Mouse (Mus musculus) fat pad, adult 2 months (tissue): Measurements from ENCODE around the gene Carmil1.

Experiments
- DNase-seq: peaks from one replicate; pipeline ENCODE4 v3.0.0-alpha.2; 2011; ENCODE audit warnings: low read depth, low spot score; ENCODE audit errors: extremely low read depth

Carmil1 gene

DNA sequence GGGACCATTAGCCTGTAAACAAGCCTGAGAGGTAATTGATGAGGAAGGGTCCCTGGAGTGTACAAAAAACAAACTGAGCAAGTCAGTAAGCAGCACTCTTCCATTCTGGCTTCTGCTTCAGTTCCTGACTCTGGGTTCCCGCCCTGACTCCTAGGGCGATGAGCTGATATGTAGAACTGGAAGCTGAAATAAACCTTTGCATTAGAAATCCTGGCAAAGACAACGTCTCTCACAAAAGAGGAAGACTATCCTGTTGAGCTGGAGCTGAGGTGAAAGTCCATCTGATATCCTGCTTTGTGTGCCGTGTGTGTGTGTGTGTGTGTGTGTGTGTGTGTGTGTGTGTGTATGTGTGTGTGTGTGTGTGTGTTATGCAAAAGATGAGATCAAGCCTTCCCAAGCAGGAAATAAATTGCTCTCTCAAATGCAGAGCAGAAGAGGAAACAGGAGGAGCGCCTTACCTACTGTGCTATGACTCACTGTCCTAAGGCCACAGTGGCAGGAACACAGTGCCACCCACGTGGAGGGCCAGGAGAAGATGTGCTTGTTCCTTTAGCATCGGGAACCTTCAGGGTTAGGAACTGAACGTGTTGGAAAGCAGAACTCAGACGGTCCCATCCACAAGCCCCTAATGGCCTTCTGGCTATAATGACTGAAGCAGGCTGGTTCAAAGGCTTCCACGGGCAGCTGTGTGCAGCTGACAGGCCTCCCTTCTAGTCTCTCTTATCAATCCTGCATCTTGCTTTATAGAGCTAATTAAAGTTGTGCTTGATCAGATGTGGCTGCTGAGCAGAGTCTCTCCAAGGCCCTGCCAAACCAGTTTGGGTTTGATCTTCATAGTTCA, 19.6 kb downstream of the Carmil1 start:
- peak; percentile 81 for DNase-seq

DNA sequence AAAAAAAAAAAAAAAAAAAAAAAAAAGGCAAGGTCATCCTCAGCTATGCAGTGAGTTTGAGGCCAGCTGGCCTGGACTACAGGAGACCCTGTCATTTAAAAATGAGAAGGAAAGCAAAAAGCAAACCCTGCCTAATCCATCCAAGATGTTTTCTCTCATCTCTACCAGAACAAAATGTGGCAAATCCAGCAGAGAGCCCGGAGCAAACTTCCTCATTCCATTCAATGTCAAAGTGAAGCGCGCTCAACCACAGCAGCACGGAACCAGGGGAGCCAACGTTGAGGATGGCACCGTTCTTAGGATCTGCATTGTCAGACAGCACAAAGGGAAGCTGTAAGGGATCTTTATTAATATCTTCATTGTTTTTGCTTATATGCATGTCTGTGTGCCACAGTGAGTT, 22.8 kb downstream of the Carmil1 start:
- DNase-seq = no peak

- DNase-seq = no peak
Measured at GRCm38 (mm10) chr13:24253989-24254388, 26.6 kb downstream of the Carmil1 start.

DNA sequence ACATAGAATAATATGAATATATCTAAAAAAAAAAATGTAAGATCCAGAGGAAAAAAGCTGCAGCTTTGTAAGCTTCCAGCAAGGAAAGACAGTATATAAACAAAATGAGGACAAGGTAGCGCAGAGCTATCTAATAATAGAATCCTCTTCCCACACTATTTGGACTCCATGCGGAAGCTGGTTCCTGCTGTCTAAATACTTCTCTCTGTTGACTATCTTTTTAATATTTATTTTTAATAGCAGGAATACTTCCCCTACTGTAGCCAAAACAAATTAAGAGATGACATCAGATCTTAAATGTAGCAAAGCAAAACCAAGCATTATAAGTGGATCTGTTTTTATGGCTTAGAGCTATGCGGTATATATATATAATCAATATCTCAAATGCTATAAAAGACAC, 27.0 kb downstream of the Carmil1 start:
- no peak for DNase-seq

DNA sequence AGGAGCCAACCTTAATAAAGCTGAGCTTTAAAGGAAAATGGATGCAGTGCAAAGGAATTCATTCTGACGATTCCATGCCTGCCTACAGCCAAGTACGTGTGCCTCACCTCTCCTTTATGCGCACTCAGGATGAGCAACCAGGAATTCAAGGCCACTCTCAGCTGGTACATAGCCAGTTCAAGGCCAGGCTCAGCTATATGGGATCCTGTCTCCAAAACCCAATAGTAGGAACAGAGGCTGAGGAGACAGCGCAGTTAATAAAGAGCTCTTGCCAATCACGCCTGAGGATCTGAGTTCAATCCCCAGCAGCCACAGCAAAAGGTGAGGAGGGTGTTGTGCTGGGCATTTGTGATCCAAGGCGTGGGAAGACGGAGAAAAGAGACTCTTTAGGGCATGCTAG, 29.4 kb downstream of the Carmil1 start:
- no peak for DNase-seq

- DNase-seq = no peak
Measured at GRCm38 (mm10) chr13:24247928-24248327, 32.7 kb downstream of the Carmil1 start.

- peak; percentile 91 for DNase-seq
Measured at GRCm38 (mm10) chr13:24247441-24247840, 33.2 kb downstream of the Carmil1 start.

DNA sequence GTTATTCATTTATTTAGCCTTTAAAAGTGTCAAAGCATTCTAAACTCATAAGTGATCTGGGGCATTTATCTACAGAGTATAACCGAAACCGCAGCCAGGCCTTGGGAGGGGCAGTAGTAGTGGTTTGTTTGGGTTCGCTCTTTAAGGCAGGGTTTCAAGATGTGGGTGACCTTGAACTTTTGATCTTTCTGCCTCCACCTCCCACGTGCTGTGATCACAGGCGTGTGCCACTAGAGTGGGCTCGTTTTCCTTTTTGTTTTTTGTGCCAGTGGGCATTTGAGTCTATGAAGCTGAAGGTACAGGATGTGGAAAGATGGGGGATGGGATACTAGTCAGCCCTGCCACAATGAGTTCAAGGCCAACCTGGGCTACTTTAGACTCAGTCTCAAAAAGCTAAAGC, 34.3 kb downstream of the Carmil1 start:
- DNase-seq = no peak

DNA sequence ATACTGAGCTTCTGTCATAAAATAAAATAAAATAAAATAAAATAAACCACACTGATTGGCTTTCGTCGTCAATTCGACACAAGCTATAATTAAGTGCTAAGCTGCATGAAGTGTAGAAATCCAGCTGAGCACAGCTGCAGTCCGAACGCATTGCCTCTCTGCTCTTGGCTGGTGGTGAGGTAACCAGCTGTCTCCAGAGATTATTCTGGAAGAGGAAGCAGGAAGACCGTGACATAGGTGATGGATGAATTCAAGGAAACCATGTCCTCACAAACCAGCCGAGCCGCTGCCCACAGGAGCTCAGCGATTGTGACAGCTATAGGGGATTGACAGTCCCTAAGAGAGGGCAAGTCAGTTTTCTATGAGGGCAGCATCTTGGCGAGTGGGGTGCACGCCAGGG, 36.0 kb downstream of the Carmil1 start:
- DNase-seq = no peak

DNA sequence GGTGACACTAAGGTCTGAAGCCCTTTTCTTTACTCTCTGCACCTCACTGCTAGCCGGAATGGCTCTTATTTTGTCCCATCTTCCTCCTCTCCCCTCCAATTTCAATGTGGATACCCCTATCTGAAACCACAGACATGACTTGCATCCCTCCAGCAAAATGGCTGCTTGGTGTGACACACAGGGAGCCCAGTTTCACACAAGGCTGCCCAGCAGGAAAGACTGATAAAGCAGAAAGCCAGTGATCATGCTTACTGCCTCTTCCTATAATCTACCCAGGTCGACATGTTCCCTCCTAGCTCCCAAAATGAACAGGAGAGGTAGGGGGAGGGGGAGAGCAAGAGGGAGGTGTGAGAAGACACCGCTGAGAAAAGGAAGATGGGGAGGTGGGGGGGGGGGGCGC, 36.6 kb downstream of the Carmil1 start:
- no peak for DNase-seq

GRCm38 (mm10) chr13:24242429-24243106, 38.0 kb downstream of the Carmil1 start:
- DNase-seq = no peak

DNA sequence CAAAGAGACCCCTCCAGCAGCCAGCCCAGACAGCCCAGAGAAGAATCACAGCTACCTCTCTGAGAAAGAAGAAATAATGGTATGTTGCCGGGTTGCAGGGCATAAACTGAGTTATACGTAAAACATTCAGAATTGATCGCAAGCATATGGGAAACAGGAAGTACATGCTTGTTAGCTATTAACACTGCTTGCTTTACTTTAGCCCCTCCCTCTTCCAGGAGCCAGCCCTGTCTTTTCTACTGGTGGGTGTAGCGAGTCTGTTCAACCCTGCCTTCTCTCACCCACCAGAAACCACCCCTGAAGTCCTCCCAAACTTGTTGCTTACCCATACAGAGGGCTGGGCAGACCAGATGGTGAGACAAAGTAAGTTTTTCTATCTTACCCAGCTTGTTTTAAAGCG, 39.4 kb downstream of the Carmil1 start:
- no peak for DNase-seq

GRCm38 (mm10) chr13:24240430-24240829, 40.2 kb downstream of the Carmil1 start:
- no peak for DNase-seq

DNA sequence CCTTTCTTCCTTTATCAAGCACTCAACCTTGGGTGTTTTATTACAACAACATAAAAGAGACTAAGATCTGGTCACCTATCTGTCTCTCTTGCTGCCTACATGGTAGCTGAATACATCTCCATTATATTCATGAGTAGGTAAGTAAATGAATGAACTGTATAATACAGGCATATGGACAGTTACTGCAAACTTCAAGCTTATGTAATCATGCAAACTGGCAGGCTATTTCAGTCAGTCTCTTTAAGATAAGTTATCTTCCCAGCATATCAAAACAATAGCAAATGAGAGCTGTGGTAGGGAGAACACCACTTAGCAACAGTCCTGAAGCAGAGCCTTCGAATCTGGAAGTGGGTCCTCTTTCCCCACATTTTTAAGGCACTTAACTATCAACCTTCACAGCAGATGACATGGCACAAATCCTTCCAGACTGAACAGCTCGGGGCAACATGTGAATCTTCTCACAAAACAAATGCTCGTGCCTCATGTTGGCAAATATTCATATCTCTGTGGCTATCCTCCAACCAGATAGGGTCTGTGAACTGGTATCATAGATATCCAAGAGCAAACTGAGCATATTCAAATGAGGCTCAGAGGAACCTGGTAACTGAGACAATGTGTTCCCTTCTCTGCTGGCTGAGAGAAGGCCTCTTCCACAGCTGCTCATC, 42.0 kb downstream of the Carmil1 start:
- no peak for DNase-seq

DNA sequence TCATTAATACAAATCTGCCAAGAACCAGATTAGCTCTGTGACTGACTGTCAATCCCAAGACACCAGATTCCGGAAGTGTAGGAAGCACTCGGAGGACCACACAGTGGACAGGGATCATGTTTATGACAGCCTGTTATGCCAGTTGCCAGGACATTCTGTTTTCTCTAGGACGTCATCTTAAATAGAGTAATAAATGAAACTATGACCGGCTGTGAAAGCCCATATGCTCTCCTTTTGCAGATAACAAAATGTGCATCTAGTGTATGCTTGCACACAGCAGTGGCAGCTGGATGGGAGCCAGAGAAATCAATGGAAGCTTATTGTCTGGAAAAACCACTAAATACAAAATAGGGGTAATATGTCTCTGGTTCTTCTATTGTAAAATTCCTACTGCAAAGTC, 43.9 kb downstream of the Carmil1 start:
- no peak for DNase-seq

DNA sequence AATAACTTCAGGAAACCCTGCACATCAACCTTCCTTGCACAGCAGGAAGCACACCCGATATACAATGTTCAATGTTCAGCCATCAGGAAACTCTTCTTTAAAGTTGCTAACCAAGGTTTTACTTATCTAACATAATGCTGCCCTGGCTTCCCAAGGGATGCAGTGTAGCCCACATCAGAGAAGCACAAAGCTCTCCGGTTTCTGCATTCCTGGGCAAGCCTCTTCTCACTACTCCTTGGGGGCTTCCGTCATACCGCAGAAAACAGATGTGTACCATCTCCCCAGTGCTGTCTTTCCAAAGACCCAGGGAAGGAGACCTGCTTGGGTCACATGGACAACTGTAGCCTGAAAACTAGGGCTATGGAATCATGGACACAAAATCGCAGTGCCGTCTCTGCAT, 47.8 kb downstream of the Carmil1 start:
- no peak for DNase-seq

- DNase-seq = no peak
Measured at GRCm38 (mm10) chr13:24231746-24232483, 48.7 kb downstream of the Carmil1 start.

- DNase-seq = no peak
Measured at GRCm38 (mm10) chr13:24231146-24231545, 49.4 kb downstream of the Carmil1 start.

DNA sequence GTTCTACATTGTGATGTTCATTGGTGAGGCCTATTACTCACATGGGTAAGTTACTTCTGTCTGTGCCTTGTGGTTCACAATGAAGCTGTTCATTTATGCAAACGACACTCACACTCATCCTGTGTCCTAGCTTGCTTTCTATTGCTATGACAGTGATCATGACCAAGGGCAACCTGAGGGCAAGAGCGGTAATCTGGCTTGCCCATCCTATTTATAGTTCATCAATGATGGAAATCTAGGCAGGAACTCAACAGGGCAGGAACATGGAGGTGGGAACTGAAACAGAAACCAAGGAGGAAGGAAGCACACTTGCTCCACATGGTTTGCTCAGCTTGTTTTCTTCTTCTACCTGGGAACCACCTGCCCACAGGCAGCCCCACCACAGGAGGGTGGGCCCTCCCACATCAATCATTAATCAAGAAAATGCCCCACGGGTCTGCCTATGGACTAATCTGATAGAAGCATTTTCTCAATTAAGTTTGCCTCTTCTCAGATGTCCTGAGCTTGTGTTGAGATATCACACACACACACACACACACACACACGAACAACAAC, 50.0 kb downstream of the Carmil1 start:
- no peak for DNase-seq

GRCm38 (mm10) chr13:24223425-24224201, 57.0 kb downstream of the Carmil1 start:
- DNase-seq = no peak
